Mouse (Mus musculus): ENCODE measurements at regions not wholly inside any gene's neighbourhood (a gene's known extent, or its start where the extent isn't known, plus 50 kb on each side); places are given as distances from the start of the nearest gene placed in this dataset.

DNA sequence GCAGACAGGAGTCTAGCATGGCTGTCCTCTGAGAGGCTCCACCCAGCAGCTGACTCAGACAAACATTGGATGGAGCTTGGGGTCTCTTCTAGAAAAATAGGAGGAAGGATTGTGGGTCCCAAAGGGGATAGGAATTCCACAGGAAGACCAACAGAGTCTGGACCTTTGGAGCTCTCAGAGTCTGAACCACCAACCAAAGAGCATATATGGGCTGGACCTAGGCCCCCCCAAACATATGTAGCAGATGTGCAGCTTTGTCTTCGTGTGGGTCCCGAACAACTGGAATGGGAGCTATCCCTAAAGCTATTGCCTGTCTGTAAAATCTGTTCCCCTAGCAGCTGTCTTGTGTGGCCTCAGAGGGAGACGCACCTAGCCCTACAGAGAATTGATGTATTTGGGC, 50.1 kb upstream of the Cpm start:
- no peak for DNase-seq (ENCODE audit: low spot score in 2 of 2)
- intact Hi-C loops (cut with DNase I) = no loop called here

DNA sequence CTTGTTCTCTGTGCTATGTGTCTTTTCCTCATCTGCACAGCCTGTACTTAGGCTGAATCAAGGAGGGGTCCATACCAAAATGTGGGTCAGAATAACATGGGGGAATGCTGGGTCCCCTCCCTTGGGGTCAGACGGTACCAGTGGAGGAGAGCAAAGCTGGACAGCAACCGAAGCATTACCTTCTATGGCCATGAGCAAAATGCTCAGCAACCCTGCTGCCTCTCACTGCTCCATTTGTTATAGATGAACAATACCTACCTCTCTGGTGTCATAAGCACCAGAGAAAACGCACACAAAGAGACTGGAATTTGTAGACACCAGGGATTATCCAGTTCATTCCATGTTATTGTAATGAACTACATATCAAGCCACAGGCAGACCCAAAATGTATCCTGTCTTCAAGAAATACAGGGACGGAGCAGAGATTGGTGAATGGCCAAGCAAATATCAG, 50.6 kb upstream of the Cpm start:
- intact Hi-C loops (cut with DNase I) = no loop called here

GRCm38 (mm10) chr10:117577970-117578695, 51.2 kb upstream of the Cpm start:
- DNase-seq (ENCODE audit: low spot score in 2 of 2) = no peak
- intact Hi-C loops (cut with DNase I) = no loop called here

More for the DNA sequence above, 50.6 kb upstream of the Cpm start:
- DNase-seq (ENCODE audit: low spot score in 2 of 2) = no peak

DNA sequence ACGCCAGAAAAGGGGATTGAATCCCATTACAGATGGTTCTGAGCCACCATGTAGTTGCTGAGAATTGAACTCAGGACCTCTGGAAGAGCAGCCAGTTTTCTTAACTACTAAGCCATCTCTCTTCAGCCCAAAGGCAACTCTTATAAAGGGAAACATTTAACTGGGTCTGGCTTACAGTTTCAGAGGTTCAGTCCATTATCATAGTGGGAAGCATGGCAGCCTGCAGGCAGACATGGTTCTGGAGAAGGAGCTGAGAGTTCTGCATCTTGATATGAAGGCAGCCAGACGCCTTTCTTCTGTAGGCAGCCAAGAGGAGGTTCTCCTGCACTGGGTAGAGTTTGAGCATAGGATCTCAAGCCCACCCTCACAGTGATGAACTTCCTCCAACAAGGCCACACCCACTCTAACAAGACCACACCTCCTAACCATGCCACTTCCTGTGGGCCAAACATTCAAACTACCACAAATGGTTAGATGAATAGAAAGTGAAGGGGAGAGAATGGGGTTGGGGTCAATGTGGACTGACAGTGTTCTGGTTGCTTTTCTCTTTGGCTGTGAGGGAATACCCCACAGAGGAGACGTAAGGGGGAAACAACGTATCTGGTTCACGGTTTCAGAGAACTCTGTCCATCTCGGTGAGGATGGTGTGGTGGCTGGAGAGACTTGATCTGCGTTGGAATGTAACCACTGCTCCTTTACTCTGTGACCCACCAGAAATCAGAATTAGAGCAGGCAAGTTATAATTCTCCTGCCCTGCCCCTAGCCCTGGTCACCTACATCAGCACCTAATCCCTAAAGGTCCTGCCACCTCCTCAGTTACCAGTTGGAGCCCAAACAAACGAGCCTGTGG, 52.2 kb upstream of the Cpm start:
- no peak for DNase-seq (ENCODE audit: low spot score in 2 of 2)
- intact Hi-C loops (cut with DNase I) = no loop called here

- no peak for DNase-seq (ENCODE audit: low spot score in 2 of 2)
- intact Hi-C loops (cut with DNase I) = no loop called here
Observed at GRCm38 (mm10) chr10:117576154-117576859, 53.0 kb upstream of the Cpm start.

- intact Hi-C loops (cut with DNase I) = no loop called here
Observed at GRCm38 (mm10) chr10:117575404-117576153, 53.7 kb upstream of the Cpm start.

GRCm38 (mm10) chr10:117574915-117575314, 54.4 kb upstream of the Cpm start:
- intact Hi-C loops (cut with DNase I) = loop anchor here (5.0 kb wide), 1 partner anchor 102 kb away; no protein-coding TSS in a partner anchor
- DNase-seq (ENCODE audit: low spot score in 2 of 2) = no peak

More at GRCm38 (mm10) chr10:117575404-117576153, 53.7 kb upstream of the Cpm start:
- DNase-seq (ENCODE audit: low spot score in 2 of 2) = no peak

GRCm38 (mm10) chr10:117574056-117574727, 55.1 kb upstream of the Cpm start:
- DNase-seq (ENCODE audit: low spot score in 2 of 2) = no peak
- intact Hi-C loops (cut with DNase I) = loop anchor here (5.0 kb wide), 1 partner anchor 103 kb away; no protein-coding TSS in a partner anchor

DNA sequence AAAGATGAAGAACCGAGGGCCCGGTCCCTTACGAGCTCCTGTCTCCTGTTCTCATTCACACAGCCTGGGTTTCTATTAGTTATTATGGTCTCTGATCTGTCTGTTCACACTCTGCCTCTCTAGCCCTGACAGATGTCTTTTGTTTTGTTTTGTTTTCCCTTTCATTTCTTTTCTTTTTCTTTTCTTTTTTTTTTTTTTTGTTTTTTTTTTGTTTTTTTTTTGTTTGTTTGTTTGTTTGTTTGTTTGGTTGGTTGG, 55.8 kb upstream of the Cpm start:
- intact Hi-C loops (cut with DNase I) = loop anchor here (5.0 kb wide), 1 partner anchor 104 kb away; no protein-coding TSS in a partner anchor
- DNase-seq (ENCODE audit: low spot score in 2 of 2) = no peak

GRCm38 (mm10) chr10:117572746-117573595, 56.3 kb upstream of the Cpm start:
- DNase-seq (ENCODE audit: low spot score in 2 of 2) = no peak
- intact Hi-C loops (cut with DNase I) = loop anchor here (5.0 kb wide), 1 partner anchor 104 kb away; no protein-coding TSS in a partner anchor

- peak; percentile 27 to 78 for DNase-seq (ENCODE audit: low spot score in 2 of 2)
- intact Hi-C loops (cut with DNase I) = loop anchor here (5.0 kb wide), 1 partner anchor 105 kb away; no protein-coding TSS in a partner anchor
Observed at GRCm38 (mm10) chr10:117571891-117572573, 57.3 kb upstream of the Cpm start.

DNA sequence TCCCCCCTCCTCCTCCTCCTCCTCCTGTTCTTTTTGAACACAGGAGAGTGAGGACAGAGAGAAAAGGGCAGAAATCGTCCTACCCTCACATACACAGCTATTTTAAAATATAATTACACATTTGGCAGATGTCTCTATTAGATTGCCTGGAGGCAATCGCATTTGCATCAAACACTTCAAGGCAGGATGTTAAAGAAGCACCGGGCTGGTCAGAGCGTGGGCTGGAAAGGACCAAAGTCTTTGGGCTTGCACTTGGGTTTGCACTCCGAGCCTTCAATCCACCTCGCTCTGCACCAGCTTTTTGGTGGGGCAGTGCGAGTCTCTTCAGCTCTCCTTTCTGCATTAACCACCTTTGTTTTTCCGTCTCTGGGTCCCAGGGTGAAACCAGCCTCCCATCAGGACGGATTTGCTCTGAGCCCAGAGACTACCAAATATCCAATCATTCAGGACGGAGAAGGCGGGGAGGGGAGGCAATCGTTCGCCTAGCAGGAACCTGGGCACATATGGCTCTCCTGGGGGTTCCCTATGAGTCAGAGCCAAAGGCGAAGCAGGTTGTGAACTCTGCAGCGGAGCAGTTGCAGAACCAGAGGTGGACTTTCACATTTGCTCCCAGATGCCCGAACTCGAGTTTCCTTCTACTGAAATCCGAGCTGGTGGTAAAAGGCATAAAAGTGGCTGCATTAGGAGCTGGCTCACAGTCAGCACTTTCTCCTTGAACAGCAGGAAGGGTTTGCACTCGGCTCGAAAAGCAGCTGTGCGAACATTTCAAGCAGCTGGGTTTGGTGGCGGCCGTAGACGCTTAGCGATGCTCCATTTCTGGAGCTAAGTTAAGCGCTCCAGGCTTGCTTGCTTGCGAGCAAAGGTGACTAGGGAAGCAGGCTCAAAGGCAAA, 58.1 kb upstream of the Cpm start:
- peak; percentile 3 to 48 for DNase-seq (ENCODE audit: low spot score in 2 of 2)
- intact Hi-C loops (cut with DNase I) = loop anchor here (5.0 kb wide), 1 partner anchor 106 kb away; no protein-coding TSS in a partner anchor

GRCm38 (mm10) chr10:117570091-117570970, 59.0 kb upstream of the Cpm start:
- intact Hi-C loops (cut with DNase I) = loop anchor here (5.0 kb wide), 1 partner anchor 107 kb away; no protein-coding TSS in a partner anchor
- no peak for DNase-seq (ENCODE audit: low spot score in 2 of 2)

- intact Hi-C loops (cut with DNase I) = loop anchor here (5.0 kb wide), 1 partner anchor 108 kb away; no protein-coding TSS in a partner anchor
- no peak for DNase-seq (ENCODE audit: low spot score in 2 of 2)
Observed at GRCm38 (mm10) chr10:117569301-117570079, 59.8 kb upstream of the Cpm start.
